Comparison of ENCODE assay signal across 26 mouse cellular contexts in the genomic region with DNA sequence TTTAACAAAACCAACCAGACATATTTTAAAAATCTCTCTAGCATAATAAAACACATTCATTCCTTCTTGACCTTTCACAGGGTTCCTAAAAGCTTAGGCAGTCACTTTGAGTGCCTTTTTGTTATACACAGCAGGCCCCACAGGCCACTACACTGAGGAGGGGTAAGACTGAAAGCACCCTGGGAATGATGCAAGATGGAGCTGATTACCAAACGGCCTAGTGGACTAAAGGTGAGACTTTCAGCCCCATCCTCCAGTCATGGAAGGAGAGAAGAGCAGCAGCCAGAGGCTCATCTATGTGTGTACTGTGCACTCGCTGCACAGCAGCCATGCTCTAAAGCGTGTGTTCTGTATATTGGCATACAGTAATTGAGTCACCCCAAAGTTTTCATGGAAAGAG. TPM values are rescaled to one million over a fixed set of nuclear protein-coding genes. Genes with fewer than 3 reads are reported as not detected.
DNase-seq lines count a peak whose midpoint lies in the region; ATAC-seq lines count a peak whose summit lies in the region.
"Had no signal": no experiment of that assay in that cellular context is flagged by ENCODE, and none has a peak within 500 bp of the region (broad histone marks: within the 10 kb centered on the region; RNA-seq: fewer than 3 reads in every experiment).

No protein-coding gene starts in this region.

- H3K4me3 ChIP-seq in liver, embryonic 16.5 days (ENCODE audit: low read depth, low read length), result no peak overlapping the region
- H3K4me3 ChIP-seq in midbrain, embryonic 11.5 days (ENCODE audit: low read depth, low read length), result no peak overlapping the region
- H3K4me3 ChIP-seq in midbrain, embryonic 13.5 days (replicated peaks), result no peak overlapping the region
- H3K4me3 ChIP-seq in brown adipose tissue, adult 24 weeks (ENCODE audit: insufficient read depth, low read depth, low read length), result no peak overlapping the region
- H3K4me3 ChIP-seq: embryonic facial prominence, embryonic 12.5 days; embryonic facial prominence, embryonic 15.5 days; gastrocnemius, adult 2 months; heart, embryonic 12.5 days; heart, embryonic 15.5 days; hindbrain, embryonic 15.5 days had no signal

- H3K4me2 ChIP-seq in liver, embryonic 16.5 days (ENCODE audit: low read depth, low read length), result no peak overlapping the region
- H3K4me2 ChIP-seq in midbrain, embryonic 11.5 days, result no peak overlapping the region
- H3K4me2 ChIP-seq in midbrain, embryonic 13.5 days (replicated peaks), result no peak overlapping the region
- H3K4me2 ChIP-seq: embryonic facial prominence, embryonic 12.5 days; embryonic facial prominence, embryonic 15.5 days; heart, embryonic 12.5 days; heart, embryonic 15.5 days; hindbrain, embryonic 15.5 days had no signal

- H3K36me3 ChIP-seq in liver, embryonic 16.5 days (ENCODE audit: control insufficient read depth, insufficient read depth), result peaks cover 29% of the 10 kb centered on the region
- peaks cover 15% of the 10 kb centered on the region for H3K36me3 ChIP-seq in midbrain, embryonic 11.5 days (ENCODE audit: control insufficient read depth, insufficient read depth, low read length)
- peaks cover 58% of the 10 kb centered on the region for H3K36me3 ChIP-seq in midbrain, embryonic 13.5 days

- peak; percentile 55; the same call in 1 of the 2 replicates for ATAC-seq in liver, embryonic 16.5 days (ENCODE audit: low read depth)
- no peak for ATAC-seq in midbrain, embryonic 11.5 days (ENCODE audit: low FRiP score)
- no peak for ATAC-seq in midbrain, embryonic 13.5 days
- ATAC-seq: activated CD4-positive, CD25-positive, alpha-beta regulatory T cell, adult 4 months; CD4-positive, CD25-positive, alpha-beta regulatory T cell, adult 4 months; forebrain, embryonic 14.5 days; forebrain, postnatal 0 days had no signal

- no peak overlapping the region for H3K9ac ChIP-seq in liver, embryonic 16.5 days (ENCODE audit: low read depth, low read length)
- no peak overlapping the region for H3K9ac ChIP-seq in midbrain, embryonic 11.5 days (ENCODE audit: low read length)
- no peak overlapping the region for H3K9ac ChIP-seq in midbrain, embryonic 13.5 days (replicated peaks)
- H3K9ac ChIP-seq: embryonic facial prominence, embryonic 12.5 days; embryonic facial prominence, embryonic 15.5 days; forebrain, postnatal 0 days; heart, embryonic 12.5 days; heart, embryonic 15.5 days; hindbrain, embryonic 15.5 days had no signal

- no peaks in the 10 kb centered on the region for H3K9me3 ChIP-seq in liver, embryonic 16.5 days (replicated peaks; ENCODE audit: control insufficient read depth, low read length)
- H3K9me3 ChIP-seq in midbrain, embryonic 11.5 days (ENCODE audit: control insufficient read depth, low read length), result no peaks in the 10 kb centered on the region
- no peaks in the 10 kb centered on the region for H3K9me3 ChIP-seq in midbrain, embryonic 13.5 days
- H3K9me3 ChIP-seq: embryonic facial prominence, embryonic 12.5 days; embryonic facial prominence, embryonic 15.5 days; heart, embryonic 12.5 days; heart, embryonic 15.5 days; hindbrain, embryonic 15.5 days had no signal

- H3K4me1 ChIP-seq in liver, embryonic 16.5 days (ENCODE audit: control insufficient read depth, low read depth, low read length), result no peaks in the 10 kb centered on the region
- H3K4me1 ChIP-seq in midbrain, embryonic 11.5 days (ENCODE audit: control insufficient read depth, insufficient read depth, low read length), result no peaks in the 10 kb centered on the region
- no peaks in the 10 kb centered on the region for H3K4me1 ChIP-seq in midbrain, embryonic 13.5 days (replicated peaks)
- H3K4me1 ChIP-seq in brown adipose tissue, adult 24 weeks (ENCODE audit: control insufficient read depth, insufficient read depth, insufficient read length, low read length), result peaks cover 5% of the 10 kb centered on the region; the same call in 1 of the 2 replicates
- H3K4me1 ChIP-seq: embryonic facial prominence, embryonic 15.5 days; hindbrain, embryonic 15.5 days had no signal

- no peaks in the 10 kb centered on the region for H3K27me3 ChIP-seq in liver, embryonic 16.5 days (ENCODE audit: control insufficient read depth, insufficient read depth, low read depth, low read length)
- H3K27me3 ChIP-seq in midbrain, embryonic 11.5 days (ENCODE audit: control insufficient read depth, insufficient read depth, low read length), result no peaks in the 10 kb centered on the region
- no peaks in the 10 kb centered on the region for H3K27me3 ChIP-seq in midbrain, embryonic 13.5 days
- H3K27me3 ChIP-seq: embryonic facial prominence, embryonic 12.5 days; embryonic facial prominence, embryonic 15.5 days; heart, embryonic 12.5 days; heart, embryonic 15.5 days; hindbrain, embryonic 15.5 days had no signal

- 66% methylated on average over 3 of the region's 3 CpGs for WGBS in liver, embryonic 16.5 days (ENCODE audit: insufficient replicate concordance)
- 85% methylated on average over 3 of the region's 3 CpGs for WGBS in midbrain, embryonic 11.5 days
- 83% methylated on average over 3 of the region's 3 CpGs for WGBS in midbrain, embryonic 13.5 days

- peak; percentile 27 for DNase-seq in adrenal gland, postnatal 14 days
- DNase-seq in adrenal gland, adult 8-10 months, result no peak
- no peak for DNase-seq in liver
- peak; percentile 69 for DNase-seq in midbrain, embryonic 11.5 days (ENCODE audit: low spot score, missing footprints)
- DNase-seq in layer of hippocampus, postnatal 25 days (ENCODE audit: extremely low spot score in 1 of 2, low spot score in 1 of 2), result no peak
- DNase-seq: cerebellum, adult 11 months; cerebellum, adult 2 months; cerebellum, adult 9-11 months; cerebellum, postnatal 25 days; forebrain, postnatal 0 days; gastrocnemius, adult 2 months; gastrocnemius, postnatal 14 days; heart, adult 18-20 months; heart, postnatal 10 days; heart, postnatal 4 days had no signal

- no peak overlapping the region for H3K27ac ChIP-seq in liver, embryonic 16.5 days (ENCODE audit: low read length)
- no peak overlapping the region for H3K27ac ChIP-seq in midbrain, embryonic 11.5 days (ENCODE audit: low read depth, low read length)
- H3K27ac ChIP-seq in midbrain, embryonic 13.5 days, result no peak overlapping the region
- H3K27ac ChIP-seq in brown adipose tissue, adult 24 weeks (replicated peaks; ENCODE audit: low read depth, low read length), result peak overlapping the region; percentile 91
- H3K27ac ChIP-seq: embryonic facial prominence, embryonic 12.5 days; embryonic facial prominence, embryonic 15.5 days; gastrocnemius, adult 2 months; heart, embryonic 15.5 days; hindbrain, embryonic 15.5 days had no signal

RNA-seq across cellular contexts. Expression of gene Ubqln1, which starts 20.5 kb away (rescaled TPM):
- total RNA-seq in adrenal gland, postnatal 14 days (2021), result 103 and 113 TPM in 2 replicates
- total RNA-seq in adrenal gland, adult 8-10 months (2022), result 100 to 1,000 TPM in 3 of 4 experiments, 10 to 100 TPM in 1; 97.7 to 135 (median 106) TPM
- 36.2 and 38.0 TPM in 2 replicates for polyA plus RNA-seq in liver, embryonic 16.5 days (2015; fragmentation: Nextera tagmentation; extraction: Ambion mirVana)
- polyA plus RNA-seq in midbrain, embryonic 11.5 days (2014; fragmentation: Nextera tagmentation; extraction: Ambion mirVana), result 150 and 155 TPM in 2 replicates
- 116 and 132 TPM in 2 replicates for polyA plus RNA-seq in midbrain, embryonic 13.5 days (2015; fragmentation: Nextera tagmentation; extraction: Ambion mirVana)
- 92.7 and 94.0 TPM in 2 replicates for polyA plus RNA-seq in brown adipose tissue, adult 24 weeks (2012; ENCODE audit: insufficient read depth, insufficient read length, missing spikeins)
- total RNA-seq in layer of hippocampus, postnatal 25 days (2021), result 100 to 1,000 TPM; 136 to 145 TPM

RNA-seq across cellular contexts. Expression of gene Idnk, which starts 37.5 kb away (rescaled TPM):
- total RNA-seq in adrenal gland, postnatal 14 days (2021), result 45.4 and 48.0 TPM in 2 replicates
- total RNA-seq in adrenal gland, adult 8-10 months (2022), result 10 to 100 TPM; 59.2 to 71.4 (median 63.6) TPM
- polyA plus RNA-seq in liver, embryonic 16.5 days (2015; fragmentation: Nextera tagmentation; extraction: Ambion mirVana), result 18.3 and 18.9 TPM in 2 replicates
- 59.1 and 63.1 TPM in 2 replicates for polyA plus RNA-seq in midbrain, embryonic 11.5 days (2014; fragmentation: Nextera tagmentation; extraction: Ambion mirVana)
- 70.3 and 77.4 TPM in 2 replicates for polyA plus RNA-seq in midbrain, embryonic 13.5 days (2015; fragmentation: Nextera tagmentation; extraction: Ambion mirVana)
- 35.6 and 46.5 TPM in 2 replicates for polyA plus RNA-seq in brown adipose tissue, adult 24 weeks (2012; ENCODE audit: insufficient read depth, insufficient read length, missing spikeins)
- total RNA-seq in layer of hippocampus, postnatal 25 days (2021), result 10 to 100 TPM; 26.3 to 28.2 TPM

Comparison
In these comparisons a context has a peak if more than half of its experiments do, and no peak if none do; other contexts are left out.
1. DNase-seq: peak in adrenal gland, postnatal 14 days (single experiment) and midbrain, embryonic 11.5 days (single experiment); none in adrenal gland, adult 8-10 months (single experiment), liver (single experiment) and layer of hippocampus, postnatal 25 days (0 of 2).